Mouse (Mus musculus): ENCODE data around the gene Atp2c2. TPM values are rescaled to one million over a fixed set of nuclear protein-coding genes. Genes with fewer than 3 reads are reported as not detected.

Gene Atp2c2
- polyA plus RNA-seq (2015; fragmentation: Nextera tagmentation; extraction: Ambion mirVana) = 5.3 TPM in 2 replicates

GRCm38 (mm10) chr8:119699549-119700134, at the start of gene Atp2c2:
Gene Atp2c2 (plus strand): TSS chr8:119700009.
- Histone ChIP-seq H3K9ac (no peak within 1 kb of the TSS), H3K4me3 (replicated peaks) (peak within 1 kb of the TSS; percentile 31), H3K9me3 (no peaks in the 10 kb centered on the region), H3K27me3 (replicated peaks) (peaks cover 31% of the 10 kb centered on the region), H3K36me3 (no peaks in the 10 kb centered on the region), H3K27ac (0 out of 2 replicates have a peak within 1 kb of the TSS, but pooled peaks have one; percentile 28), H3K4me2 (peak within 1 kb of the TSS; percentile 53), H3K4me1 (peaks cover 11% of the 10 kb centered on the region; the same call in 1 of the 2 replicates)
- 5% methylated on average over 26 of the region's 26 CpGs for WGBS
- ATAC-seq (ENCODE audit: insufficient read depth, low FRiP score, low read depth) = peak; percentile 68

GRCm38 (mm10) chr8:119651324-119651723, 48.5 kb upstream of the Atp2c2 start:
- Histone ChIP-seq H3K4me1 (0 out of 2 replicates have a peak, but pooled peaks cover 2% of the 10 kb centered on the region), H3K9ac (no peak overlapping the region), H3K27ac (no peak overlapping the region), H3K9me3 (no peaks in the 10 kb centered on the region), H3K36me3 (no peaks in the 10 kb centered on the region), H3K27me3 (replicated peaks) (no peaks in the 10 kb centered on the region), H3K4me3 (replicated peaks) (no peak overlapping the region), H3K4me2 (no peak overlapping the region)
- WGBS = 34% methylated on average over 2 of the region's 2 CpGs
- peak; percentile 53; the same call in 1 of the 2 replicates for ATAC-seq (ENCODE audit: insufficient read depth, low FRiP score, low read depth)

- Histone ChIP-seq H3K4me1 (peaks cover 15% of the 10 kb centered on the region), H3K4me2 (no peak overlapping the region), H3K27ac (no peak overlapping the region), H3K9ac (no peak overlapping the region), H3K36me3 (no peaks in the 10 kb centered on the region), H3K9me3 (no peaks in the 10 kb centered on the region), H3K4me3 (replicated peaks) (no peak overlapping the region), H3K27me3 (replicated peaks) (no peaks in the 10 kb centered on the region)
- no peak for ATAC-seq (ENCODE audit: insufficient read depth, low FRiP score, low read depth)
- 44% methylated on average over 5 of the region's 5 CpGs for WGBS
Observed at GRCm38 (mm10) chr8:119656709-119657464, 42.9 kb upstream of the Atp2c2 start.

GRCm38 (mm10) chr8:119661081-119661480, 38.7 kb upstream of the Atp2c2 start:
- H3K27ac ChIP-seq = no peak overlapping the region
- H3K4me1 ChIP-seq = peaks cover 25% of the 10 kb centered on the region
- H3K27me3 ChIP-seq (replicated peaks) = no peaks in the 10 kb centered on the region
- no peak overlapping the region for H3K4me2 ChIP-seq
- no peaks in the 10 kb centered on the region for H3K36me3 ChIP-seq
- H3K9ac ChIP-seq = no peak overlapping the region
- no peak overlapping the region for H3K4me3 ChIP-seq (replicated peaks)
- no peaks in the 10 kb centered on the region for H3K9me3 ChIP-seq
- WGBS = 12% methylated on average over 9 of the region's 9 CpGs
- ATAC-seq (ENCODE audit: insufficient read depth, low FRiP score, low read depth) = peak; percentile 32; the same call in 1 of the 2 replicates

- no peaks in the 10 kb centered on the region for H3K36me3 ChIP-seq
- no peaks in the 10 kb centered on the region for H3K9me3 ChIP-seq
- H3K9ac ChIP-seq = no peak overlapping the region
- 80% methylated on average over 6 of the region's 6 CpGs for WGBS
- H3K4me3 ChIP-seq (replicated peaks) = no peak overlapping the region
- peaks cover 27% of the 10 kb centered on the region for H3K4me1 ChIP-seq
- no peaks in the 10 kb centered on the region for H3K27me3 ChIP-seq (replicated peaks)
- no peak for ATAC-seq (ENCODE audit: insufficient read depth, low FRiP score, low read depth)
- H3K27ac ChIP-seq = no peak overlapping the region
- no peak overlapping the region for H3K4me2 ChIP-seq
Observed at GRCm38 (mm10) chr8:119661892-119662291, 37.9 kb upstream of the Atp2c2 start.

- H3K4me2 ChIP-seq = no peak overlapping the region
- H3K27me3 ChIP-seq (replicated peaks) = no peaks in the 10 kb centered on the region
- H3K36me3 ChIP-seq = no peaks in the 10 kb centered on the region
- no peaks in the 10 kb centered on the region for H3K9me3 ChIP-seq
- H3K4me1 ChIP-seq = peaks cover 26% of the 10 kb centered on the region
- WGBS = 70% methylated on average over 11 of the region's 11 CpGs
- no peak overlapping the region for H3K4me3 ChIP-seq (replicated peaks)
- no peak overlapping the region for H3K9ac ChIP-seq
- ATAC-seq (ENCODE audit: insufficient read depth, low FRiP score, low read depth) = no peak
- H3K27ac ChIP-seq = no peak overlapping the region
Observed at GRCm38 (mm10) chr8:119663440-119663839, 36.4 kb upstream of the Atp2c2 start.

GRCm38 (mm10) chr8:119665270-119665669, 34.5 kb upstream of the Atp2c2 start:
- Histone ChIP-seq H3K4me1 (peaks cover 37% of the 10 kb centered on the region), H3K4me3 (replicated peaks) (no peak overlapping the region), H3K27me3 (replicated peaks) (no peaks in the 10 kb centered on the region), H3K36me3 (no peaks in the 10 kb centered on the region), H3K9ac (no peak overlapping the region), H3K4me2 (no peak overlapping the region), H3K27ac (no peak overlapping the region), H3K9me3 (no peaks in the 10 kb centered on the region)
- WGBS = 45% methylated on average over 6 of the region's 6 CpGs
- ATAC-seq (ENCODE audit: insufficient read depth, low FRiP score, low read depth) = no peak

GRCm38 (mm10) chr8:119666219-119666951, 33.4 kb upstream of the Atp2c2 start, which contains the start of gene Wfdc1:
Gene Wfdc1 (plus strand): TSS chr8:119666365.
- 23% methylated on average over 14 of the region's 14 CpGs for WGBS

GRCm38 (mm10) chr8:119668447-119668846, 31.4 kb upstream of the Atp2c2 start:
- Histone ChIP-seq H3K27me3 (replicated peaks) (no peaks in the 10 kb centered on the region), H3K4me2 (no peak overlapping the region), H3K4me1 (peaks cover 32% of the 10 kb centered on the region), H3K36me3 (no peaks in the 10 kb centered on the region), H3K27ac (no peak overlapping the region), H3K4me3 (replicated peaks) (no peak overlapping the region), H3K9ac (no peak overlapping the region), H3K9me3 (no peaks in the 10 kb centered on the region)
- WGBS = 62% methylated on average over 9 of the region's 9 CpGs
- ATAC-seq (ENCODE audit: insufficient read depth, low FRiP score, low read depth) = peak; percentile 15; the same call in 1 of the 2 replicates

More at GRCm38 (mm10) chr8:119666219-119666951, 33.4 kb upstream of the Atp2c2 start, which contains the start of gene Wfdc1:
- peak within 1 kb of the TSS; percentile 29 for H3K4me2 ChIP-seq
- peaks cover 33% of the 10 kb centered on the region for H3K4me1 ChIP-seq
- H3K36me3 ChIP-seq = no peaks in the 10 kb centered on the region
- H3K4me3 ChIP-seq (replicated peaks) = peak within 1 kb of the TSS; percentile 13; the same call in 1 of the 2 replicates
- ATAC-seq (ENCODE audit: insufficient read depth, low FRiP score, low read depth) = no peak
- no peaks in the 10 kb centered on the region for H3K9me3 ChIP-seq
- no peak within 1 kb of the TSS for H3K9ac ChIP-seq
- no peak within 1 kb of the TSS; the same call in 1 of the 2 replicates for H3K27ac ChIP-seq
- no peaks in the 10 kb centered on the region for H3K27me3 ChIP-seq (replicated peaks)

- no peak overlapping the region for H3K4me3 ChIP-seq (replicated peaks)
- WGBS = 44% methylated on average over 12 of the region's 12 CpGs
- no peak for ATAC-seq (ENCODE audit: insufficient read depth, low FRiP score, low read depth)
- no peaks in the 10 kb centered on the region for H3K27me3 ChIP-seq (replicated peaks)
- H3K4me2 ChIP-seq = no peak overlapping the region
- H3K36me3 ChIP-seq = no peaks in the 10 kb centered on the region
- H3K4me1 ChIP-seq = peaks cover 32% of the 10 kb centered on the region
- H3K9ac ChIP-seq = no peak overlapping the region
- H3K27ac ChIP-seq = peak overlapping the region; percentile 60
- H3K9me3 ChIP-seq = no peaks in the 10 kb centered on the region
Observed at GRCm38 (mm10) chr8:119669284-119669683, 30.5 kb upstream of the Atp2c2 start.

- no peak overlapping the region for H3K4me3 ChIP-seq (replicated peaks)
- peak overlapping the region; percentile 43 for H3K4me2 ChIP-seq
- H3K36me3 ChIP-seq = no peaks in the 10 kb centered on the region
- peak overlapping the region; percentile 88 for H3K27ac ChIP-seq
- H3K9me3 ChIP-seq = no peaks in the 10 kb centered on the region
- ATAC-seq (ENCODE audit: insufficient read depth, low FRiP score, low read depth) = peak; percentile 82
- no peaks in the 10 kb centered on the region for H3K27me3 ChIP-seq (replicated peaks)
- peaks cover 27% of the 10 kb centered on the region for H3K4me1 ChIP-seq
- WGBS = 22% methylated on average over 16 of the region's 16 CpGs
- no peak overlapping the region for H3K9ac ChIP-seq
Observed at GRCm38 (mm10) chr8:119670419-119671091, 29.3 kb upstream of the Atp2c2 start.
